Mouse (Mus musculus): ENCODE measurements at regions not wholly inside any gene's neighbourhood (a gene's known extent, or its start where the extent isn't known, plus 50 kb on each side); places are given as distances from the start of the nearest gene placed in this dataset.

DNA sequence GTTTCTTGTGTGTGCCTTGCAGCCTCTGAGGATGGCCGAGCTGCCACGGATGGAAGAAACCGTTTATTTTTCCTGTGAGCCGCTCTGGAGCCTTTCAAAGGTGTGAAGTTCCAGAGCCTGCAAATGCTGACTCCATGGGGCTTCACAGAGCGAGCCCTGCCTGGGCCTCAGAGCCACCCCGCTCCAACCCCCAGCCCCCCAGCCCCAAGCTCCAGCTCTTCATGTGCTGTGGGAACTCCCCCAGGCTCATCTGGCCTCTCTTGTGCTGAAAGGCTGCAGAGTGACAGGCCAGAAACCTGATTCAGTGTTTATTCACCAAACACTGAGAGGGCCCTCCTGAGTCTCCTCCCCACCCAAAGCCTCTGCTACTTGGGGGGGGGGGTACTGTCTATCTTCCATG, 141.2 kb upstream of the Gm12830 start:
- no peak for DNase-seq (ENCODE audit: low read depth, low spot score)

DNA sequence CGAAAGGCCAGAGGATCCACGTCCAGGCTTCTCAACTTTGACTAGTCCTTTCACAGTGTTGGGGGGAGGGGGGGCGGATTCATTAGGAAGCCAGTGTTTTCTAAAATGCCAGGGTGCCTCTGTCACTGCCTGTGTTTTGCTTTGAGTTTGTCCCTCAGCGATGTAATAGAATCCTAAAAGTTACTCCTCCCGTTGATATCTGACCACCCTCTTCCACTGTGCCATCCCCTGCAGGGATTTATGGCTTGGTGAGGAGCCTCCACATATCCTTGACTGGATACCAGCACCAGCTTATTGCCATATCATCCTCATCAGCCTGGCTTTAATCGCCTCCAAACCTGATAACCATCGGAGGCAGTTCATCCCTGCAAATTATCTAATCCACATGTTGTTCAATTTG, 138.6 kb upstream of the Gm12830 start:
- Histone ChIP-seq H3K27me3 (ENCODE audit: control insufficient read depth in 1 of 2, insufficient read depth in 2 of 2, low read length in 2 of 2) (peaks cover 2 to 8% of the 10 kb centered on the region in 2 experiments), H3K79me2 (ENCODE audit: control insufficient read depth, insufficient read depth, low read length, poor library complexity) (no peaks in the 10 kb centered on the region), H3K4me1 (ENCODE audit: control insufficient read depth in 1 of 2, insufficient read depth in 2 of 2, low read length in 2 of 2) (no peaks in the 10 kb centered on the region), H3K9me3 (replicated peaks; ENCODE audit: insufficient read depth, low read length) (no peaks in the 10 kb centered on the region), H3K4me3 (ENCODE audit: control insufficient read depth in 1 of 2, insufficient read depth in 1 of 2, low read depth in 2 of 2, low read length in 2 of 2) (no peak overlapping the region), H3K36me3 (ENCODE audit: control insufficient read depth in 1 of 2, insufficient read depth in 2 of 2, low read length in 2 of 2) (no peaks in the 10 kb centered on the region), H3K27ac (ENCODE audit: control insufficient read depth, low read depth, low read length) (no peak overlapping the region), H3K9ac (ENCODE audit: control insufficient read depth, low read depth, low read length, poor library complexity, severe bottlenecking) (no peak overlapping the region)
- DNase-seq (ENCODE audit: low read depth, low spot score), result no peak
- no peak for TF ChIP-seq MAZ (IDR thresholded peaks at IDR 0.05; ENCODE audit: low read depth, low read length)
- TF ChIP-seq ZC3H11A (IDR thresholded peaks at IDR 0.05; ENCODE audit: low read depth, low read length), result no peak
- no peak for TF ChIP-seq GATA1 (IDR thresholded peaks at IDR 0.05; ENCODE audit: low read depth, low read length)
- no peak for TF ChIP-seq SMC3 (IDR thresholded peaks at IDR 0.05; ENCODE audit: low read depth, low read length)
- TF ChIP-seq POLR2AphosphoS2 (IDR thresholded peaks at IDR 0.05; ENCODE audit: low read length), result no peak
- no peak for TF ChIP-seq KAT2A (conservative IDR thresholded peaks at IDR 0.05; ENCODE audit: low read depth, low read length)
- TF ChIP-seq SIN3A (IDR thresholded peaks at IDR 0.05; ENCODE audit: low read length), result no peak
- no peak for TF ChIP-seq ZNF384 (IDR thresholded peaks at IDR 0.05; ENCODE audit: low read depth, low read length)
- TF ChIP-seq MXI1 (IDR thresholded peaks at IDR 0.05; ENCODE audit: low read depth, low read length), result no peak
- no peak for TF ChIP-seq EP300 (IDR thresholded peaks at IDR 0.05; ENCODE audit: low read depth in 1 of 2, low read length in 2 of 2)
- TF ChIP-seq HCFC1 (IDR thresholded peaks at IDR 0.05; ENCODE audit: low read depth, low read length), result no peak
- no peak for TF ChIP-seq USF2 (IDR thresholded peaks at IDR 0.05; ENCODE audit: borderline replicate concordance in 1 of 2, insufficient read depth in 1 of 2, low read depth in 1 of 2, low read length in 2 of 2)
- TF ChIP-seq RCOR1 (IDR thresholded peaks at IDR 0.05; ENCODE audit: low read depth, low read length), result no peak
- no peak for TF ChIP-seq TCF12 (IDR thresholded peaks at IDR 0.05; ENCODE audit: low read depth, low read length)
- no peak for TF ChIP-seq USF1 (IDR thresholded peaks at IDR 0.05; ENCODE audit: low read depth, low read length)
- TF ChIP-seq CTCF (IDR thresholded peaks at IDR 0.05 in 2 of 3, conservative IDR thresholded peaks at IDR 0.05 in 1 of 3; ENCODE audit: control insufficient read depth in 1 of 3, insufficient read depth in 1 of 3, low read depth in 2 of 3, low read length in 3 of 3, poor library complexity in 1 of 3, severe bottlenecking in 1 of 3), result no peak
- TF ChIP-seq GABPA (IDR thresholded peaks at IDR 0.05; ENCODE audit: low read depth, low read length), result no peak
- TF ChIP-seq BHLHE40 (IDR thresholded peaks at IDR 0.05; ENCODE audit: borderline replicate concordance, low read depth, low read length), result no peak
- no peak for TF ChIP-seq ETS1 (IDR thresholded peaks at IDR 0.05; ENCODE audit: low read depth, low read length)

More for the DNA sequence above, 141.2 kb upstream of the Gm12830 start:
- no peak overlapping the region for H3K27ac ChIP-seq (ENCODE audit: control insufficient read depth, low read depth, low read length)
- no peaks in the 10 kb centered on the region for H3K36me3 ChIP-seq (ENCODE audit: control insufficient read depth in 1 of 2, insufficient read depth in 2 of 2, low read length in 2 of 2)
- H3K9me3 ChIP-seq (replicated peaks; ENCODE audit: insufficient read depth, low read length), result no peaks in the 10 kb centered on the region
- H3K9ac ChIP-seq (ENCODE audit: control insufficient read depth, low read depth, low read length, poor library complexity, severe bottlenecking), result no peak overlapping the region
- H3K4me3 ChIP-seq (ENCODE audit: control insufficient read depth in 1 of 2, insufficient read depth in 1 of 2, low read depth in 2 of 2, low read length in 2 of 2), result no peak overlapping the region
- no peaks in the 10 kb centered on the region for H3K79me2 ChIP-seq (ENCODE audit: control insufficient read depth, insufficient read depth, low read length, poor library complexity)
- TF ChIP-seq ZKSCAN1 (IDR thresholded peaks at IDR 0.05; ENCODE audit: low read depth, low read length) (no peak), ZC3H11A (IDR thresholded peaks at IDR 0.05; ENCODE audit: low read depth, low read length) (no peak), NELFE (IDR thresholded peaks at IDR 0.05; ENCODE audit: low read depth, low read length) (no peak), RCOR1 (IDR thresholded peaks at IDR 0.05; ENCODE audit: low read depth, low read length) (no peak)
- no peaks in the 10 kb centered on the region for H3K4me1 ChIP-seq (ENCODE audit: control insufficient read depth in 1 of 2, insufficient read depth in 2 of 2, low read length in 2 of 2)
- H3K27me3 ChIP-seq (ENCODE audit: control insufficient read depth in 1 of 2, insufficient read depth in 2 of 2, low read length in 2 of 2), result peaks cover 2 to 6% of the 10 kb centered on the region in 2 experiments; a peak in 3 of 4 replicates

Measured in MEL (cell line).